In the genomic region with DNA sequence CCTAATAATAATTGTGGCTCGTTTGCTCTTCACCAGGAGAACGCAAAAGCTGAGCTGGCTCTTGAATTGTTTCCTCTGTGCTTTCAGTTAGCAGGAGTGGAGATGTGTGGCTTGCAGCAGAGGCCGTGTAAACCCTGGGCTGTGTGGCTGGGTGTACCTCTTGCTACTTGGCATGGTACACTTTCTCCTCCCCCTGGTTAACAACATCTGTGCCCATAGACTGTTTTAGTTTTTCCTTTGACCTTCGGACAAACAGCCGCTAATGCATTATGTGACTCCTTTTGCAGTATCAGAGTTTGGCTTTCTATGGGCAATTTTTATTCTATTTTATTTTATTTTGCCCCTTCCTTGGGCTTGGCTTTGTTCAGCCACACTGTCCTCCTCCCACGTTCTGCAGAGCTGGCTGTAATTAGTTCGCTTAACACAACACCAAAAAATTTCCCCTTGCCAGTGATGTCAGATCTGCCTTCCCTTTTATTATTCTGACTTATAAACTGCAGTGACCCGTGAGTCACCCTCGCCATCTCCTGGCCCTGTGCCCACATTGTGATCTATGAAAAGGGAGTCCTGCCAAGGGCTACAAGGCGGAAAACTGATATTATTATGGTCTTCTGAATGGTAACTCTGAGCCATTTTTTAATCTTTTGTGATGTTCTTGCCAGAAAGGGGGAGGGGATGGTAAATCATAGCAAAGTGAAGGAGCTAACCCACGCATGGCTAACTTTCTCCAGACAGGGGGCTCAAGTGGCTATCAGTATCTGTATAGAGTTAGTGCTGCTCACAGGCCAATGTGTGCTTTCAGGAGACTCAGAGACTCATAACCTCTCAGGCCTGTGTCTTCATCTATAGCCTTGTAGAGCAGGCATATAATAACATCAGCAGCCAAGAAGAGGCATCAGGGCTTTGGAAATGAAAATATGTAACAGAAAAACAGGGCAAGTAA, we compare ENCODE assay signal across 8 mouse cellular contexts.
DNase-seq lines count a peak whose midpoint lies in the region; ATAC-seq and TF ChIP-seq lines count a peak whose summit lies in the region.

No protein-coding gene starts in this region.

- H3K9ac ChIP-seq in heart, embryonic 15.5 days = no peak overlapping the region
- H3K9ac ChIP-seq in kidney, postnatal 0 days (ENCODE audit: low read depth, low read length) = no peak overlapping the region

- no peak overlapping the region for H3K4me3 ChIP-seq in heart, embryonic 15.5 days
- no peak overlapping the region for H3K4me3 ChIP-seq in kidney, postnatal 0 days (replicated peaks; ENCODE audit: low read depth, low read length)

- H3K27me3 ChIP-seq in heart, embryonic 15.5 days = no peaks in the 10 kb centered on the region
- H3K27me3 ChIP-seq in kidney, postnatal 0 days (ENCODE audit: insufficient read depth, low read length) = no peaks in the 10 kb centered on the region

- H3K36me3 ChIP-seq in heart, embryonic 15.5 days = no peaks in the 10 kb centered on the region
- H3K36me3 ChIP-seq in kidney, postnatal 0 days (ENCODE audit: insufficient read depth, low read length) = 0 out of 2 replicates have a peak, but pooled peaks cover 4% of the 10 kb centered on the region

- peak; percentile 92 to 97 for DNase-seq in adrenal gland, adult (ENCODE audit: inconsistent age in 2 of 2, low spot score in 1 of 2)
- DNase-seq in embryo, embryonic 11 days = peak; percentile 38
- DNase-seq in kidney, postnatal 0 days (ENCODE audit: low spot score) = peak; percentile 83
- peak; percentile 86 for DNase-seq in lung, postnatal 36 days
- peak; percentile 31 for DNase-seq in urinary bladder, adult 2 months (ENCODE audit: low spot score)
- no peak for DNase-seq in right cerebral cortex, postnatal 10 days (ENCODE audit: low spot score in 2 of 2)
- DNase-seq in thymus, postnatal 4 days = no peak

- WGBS in heart, embryonic 15.5 days = 13% methylated on average over 11 of the region's 11 CpGs
- 7% methylated on average over 11 of the region's 11 CpGs for WGBS in kidney, postnatal 0 days

- no peaks in the 10 kb centered on the region for H3K9me3 ChIP-seq in heart, embryonic 15.5 days (replicated peaks)
- H3K9me3 ChIP-seq in kidney, postnatal 0 days (replicated peaks; ENCODE audit: low read length) = no peaks in the 10 kb centered on the region

- no peak for TF ChIP-seq CTCF in kidney, postnatal 0 days (IDR thresholded peaks at IDR 0.05; ENCODE audit: low read depth)

- peak; percentile 43; the same call in 1 of the 2 replicates for ATAC-seq in heart, embryonic 15.5 days (replicated peaks; ENCODE audit: insufficient number of reproducible peaks, insufficient read depth, low FRiP score, low read depth)
- peak; percentile 52 for ATAC-seq in kidney, postnatal 0 days (replicated peaks; ENCODE audit: low FRiP score, low read depth)

- peak overlapping the region; percentile 87 for H3K27ac ChIP-seq in heart, embryonic 15.5 days
- H3K27ac ChIP-seq in kidney, postnatal 0 days = peak overlapping the region; percentile 72

- peaks cover 59% of the 10 kb centered on the region for H3K4me1 ChIP-seq in heart, embryonic 15.5 days (replicated peaks)
- H3K4me1 ChIP-seq in kidney, postnatal 0 days (replicated peaks; ENCODE audit: insufficient read depth, low read length) = peaks cover 34% of the 10 kb centered on the region

- peak overlapping the region; percentile 23 for H3K4me2 ChIP-seq in heart, embryonic 15.5 days
- H3K4me2 ChIP-seq in kidney, postnatal 0 days (ENCODE audit: low read length) = peak overlapping the region; percentile 23

Comparison
In these comparisons a context has a peak if more than half of its experiments do, and no peak if none do; other contexts are left out.
1. DNase-seq: peak in adrenal gland, adult (2 of 2), embryo, embryonic 11 days (single experiment), kidney, postnatal 0 days (single experiment), lung, postnatal 36 days (single experiment) and urinary bladder, adult 2 months (single experiment); none in right cerebral cortex, postnatal 10 days (0 of 2) and thymus, postnatal 4 days (single experiment).